Mouse (Mus musculus) leukemia stem cell, adult 10-12 weeks (primary cell): ENCODE results near the gene Gm3893. TPM values are rescaled to one million over a fixed set of nuclear protein-coding genes. Genes with fewer than 3 reads are reported as not detected.

Experiments
- polyA plus RNA-seq: library from polyadenylated mRNA; stranded (reverse); fragments of >175 nt; gene quantifications from 2 replicates; pipeline ENCODE4 v1.2.3, GENCODE M21; 2012; ENCODE audit warnings: low replicate concordance

The Gm3893 gene
- not detected in 2 replicates for polyA plus RNA-seq

GRCm38 (mm10) chr4:42090907-42091306 lies at the start of gene Gm3893:
Gene Gm3893 (plus strand): TSS chr4:42091207.

GRCm38 (mm10) chr4:42114517-42114916 lies 23.5 kb downstream of the Gm3893 start, which contains the start of gene Gm13304:
Gene Gm13304 (plus strand): TSS chr4:42114817.

Other genes with a start within 250 kb of the Gm3893 start
- not detected in 2 replicates for gene Gm21541, start 187.6 kb upstream of the Gm3893 start, polyA plus RNA-seq
- 4.4 and 8.5 TPM in 2 replicates for gene Gm20878, start 149.6 kb upstream of the Gm3893 start, polyA plus RNA-seq
- gene Fam205a4, start 125.1 kb upstream of the Gm3893 start, polyA plus RNA-seq: not detected in 2 replicates
- not detected in 2 replicates for gene Gm21093, start 56.5 kb upstream of the Gm3893 start, polyA plus RNA-seq
- not detected in 2 replicates for gene Gm13304, start 23.6 kb downstream of the Gm3893 start, polyA plus RNA-seq
- not detected in 2 replicates for gene Gm13306, start 62.2 kb downstream of the Gm3893 start, polyA plus RNA-seq
- gene Gm13305, start 77.4 kb downstream of the Gm3893 start, polyA plus RNA-seq: 0.09 TPM in 1 of 2 replicates, not detected in the other
- not detected in 2 replicates for gene Gm10600, start 149.4 kb downstream of the Gm3893 start, polyA plus RNA-seq
- not detected in 2 replicates for gene Ccl21b, start 164.6 kb downstream of the Gm3893 start, polyA plus RNA-seq
- not detected in 2 replicates for gene Gm21953, start 203.1 kb downstream of the Gm3893 start, polyA plus RNA-seq
- not detected in 2 replicates for gene Fam205a3, start 227.1 kb downstream of the Gm3893 start, polyA plus RNA-seq